In the genomic region with DNA sequence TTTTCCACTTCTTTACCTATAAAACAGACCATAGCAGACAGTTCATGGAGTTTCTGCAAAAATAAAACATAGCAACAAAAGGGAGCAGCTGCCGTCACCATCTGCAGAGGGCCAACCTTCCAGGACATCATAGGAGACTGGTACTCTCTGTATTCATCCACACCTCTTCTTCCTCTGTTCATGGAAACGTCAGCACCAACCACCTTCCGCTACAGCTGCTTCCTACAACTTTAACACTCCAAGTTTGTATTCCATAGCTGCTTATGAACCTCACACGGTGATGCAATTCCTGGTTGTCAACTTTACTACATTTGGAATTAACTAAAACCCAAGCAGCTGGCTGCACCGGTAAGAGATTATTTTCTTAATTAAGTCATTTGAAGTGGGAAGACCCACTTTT, we compare ENCODE assay signal across 21 mouse cellular contexts. TPM values are rescaled to one million over a fixed set of nuclear protein-coding genes. Genes with fewer than 3 reads are reported as not detected.
A peak's percentile ranks its signal among the peaks of the same experiment; 100 is the strongest.
DNase-seq lines count a peak whose midpoint lies in the region; ATAC-seq lines count a peak whose summit lies in the region.
"Had no signal": no experiment of that assay in that cellular context is flagged by ENCODE, and none has a peak within 500 bp of the region (broad histone marks: within the 10 kb centered on the region; RNA-seq: fewer than 3 reads in every experiment).

No protein-coding gene starts in this region.

- no peak for ATAC-seq in midbrain, embryonic 11.5 days (ENCODE audit: low FRiP score)
- ATAC-seq: forebrain, embryonic 14.5 days had no signal

- H3K27ac ChIP-seq in midbrain, embryonic 11.5 days (ENCODE audit: low read depth, low read length) = no peak overlapping the region
- H3K27ac ChIP-seq in midbrain, embryonic 10.5 days (replicated peaks) = no peak overlapping the region
- H3K27ac ChIP-seq: embryonic facial prominence, embryonic 13.5 days; embryonic facial prominence, embryonic 15.5 days; forebrain, embryonic 10.5 days; forebrain, embryonic 12.5 days had no signal

- no peak overlapping the region for H3K4me3 ChIP-seq in midbrain, embryonic 11.5 days (ENCODE audit: low read depth, low read length)
- H3K4me3 ChIP-seq in midbrain, embryonic 10.5 days = no peak overlapping the region
- H3K4me3 ChIP-seq: embryonic facial prominence, embryonic 13.5 days; embryonic facial prominence, embryonic 15.5 days; erythroblast, embryonic 14.5 days; forebrain, embryonic 10.5 days; forebrain, embryonic 12.5 days had no signal

- no peaks in the 10 kb centered on the region for H3K27me3 ChIP-seq in midbrain, embryonic 11.5 days (ENCODE audit: control insufficient read depth, insufficient read depth, low read length)
- H3K27me3 ChIP-seq in midbrain, embryonic 10.5 days (ENCODE audit: low read depth, poor library complexity, severe bottlenecking) = no peaks in the 10 kb centered on the region
- H3K27me3 ChIP-seq: embryonic facial prominence, embryonic 13.5 days; embryonic facial prominence, embryonic 15.5 days; forebrain, embryonic 12.5 days had no signal

- no peaks in the 10 kb centered on the region for H3K4me1 ChIP-seq in midbrain, embryonic 11.5 days (ENCODE audit: control insufficient read depth, insufficient read depth, low read length)
- H3K4me1 ChIP-seq in midbrain, embryonic 10.5 days = peaks cover 4% of the 10 kb centered on the region

- peak; percentile 57 for DNase-seq in heart, adult 11 months
- no peak for DNase-seq in heart, adult 8-10 months (ENCODE audit: low spot score)
- peak; percentile 45 for DNase-seq in midbrain, embryonic 11.5 days (ENCODE audit: low spot score, missing footprints)
- no peak for DNase-seq in midbrain, embryonic 10.5 days (ENCODE audit: low spot score)
- peak; percentile 1 for DNase-seq in urinary bladder, postnatal 14 days (ENCODE audit: low spot score)
- DNase-seq in urinary bladder, adult 18-20 months (ENCODE audit: low spot score in 2 of 2) = no peak
- DNase-seq: adrenal gland, adult 2 months; adrenal gland, postnatal 25 days; cerebellum, adult 11 months; cerebellum, adult 18-20 months; cerebellum, adult 8-10 months; cerebellum, adult 9-11 months; cerebellum, postnatal 14 days; cerebellum, postnatal 36 days; embryo, embryonic 11 days had no signal

- no peaks in the 10 kb centered on the region for H3K9me3 ChIP-seq in midbrain, embryonic 11.5 days (ENCODE audit: control insufficient read depth, low read length)
- no peaks in the 10 kb centered on the region for H3K9me3 ChIP-seq in midbrain, embryonic 10.5 days (replicated peaks)
- H3K9me3 ChIP-seq: embryonic facial prominence, embryonic 13.5 days; embryonic facial prominence, embryonic 15.5 days; forebrain, embryonic 10.5 days; forebrain, embryonic 12.5 days had no signal

- WGBS in midbrain, embryonic 11.5 days = 91% methylated on average over 5 of the region's 5 CpGs
- 94% methylated on average over 5 of the region's 5 CpGs for WGBS in midbrain, embryonic 10.5 days

- peaks cover 8% of the 10 kb centered on the region for H3K36me3 ChIP-seq in midbrain, embryonic 11.5 days (ENCODE audit: control insufficient read depth, insufficient read depth, low read length)
- peaks cover 81% of the 10 kb centered on the region for H3K36me3 ChIP-seq in midbrain, embryonic 10.5 days

- H3K9ac ChIP-seq in midbrain, embryonic 11.5 days (ENCODE audit: low read length) = no peak overlapping the region
- H3K9ac ChIP-seq: embryonic facial prominence, embryonic 13.5 days; embryonic facial prominence, embryonic 15.5 days; forebrain, embryonic 12.5 days had no signal

- H3K4me2 ChIP-seq in midbrain, embryonic 11.5 days = no peak overlapping the region
- H3K4me2 ChIP-seq: embryonic facial prominence, embryonic 13.5 days; embryonic facial prominence, embryonic 15.5 days; forebrain, embryonic 12.5 days had no signal

RNA-seq across cellular contexts. Expression of a gene that starts 6.5 kb away (rescaled TPM):
- 10 to 100 TPM; 21.3 to 25.4 (median 23.6) TPM for total RNA-seq in heart, adult 8-10 months (2022)
- 36.4 and 39.6 TPM in 2 replicates for polyA plus RNA-seq in midbrain, embryonic 11.5 days (2014; fragmentation: Nextera tagmentation; extraction: Ambion mirVana)
- polyA plus RNA-seq in midbrain, embryonic 10.5 days (2016; fragmentation: Nextera tagmentation; extraction: Ambion mirVana) = 42.6 and 48.8 TPM in 2 replicates

RNA-seq across cellular contexts. Expression of a gene that starts 56.2 kb away (rescaled TPM):
- 1 to 10 TPM in 1 of 4 experiments, under 1 TPM in 3; 0.24 to 1.4 (median 0.56) TPM for total RNA-seq in heart, adult 8-10 months (2022)
- polyA plus RNA-seq in midbrain, embryonic 11.5 days (2014; fragmentation: Nextera tagmentation; extraction: Ambion mirVana) = 10.3 and 10.5 TPM in 2 replicates
- 8.4 and 15.2 TPM in 2 replicates for polyA plus RNA-seq in midbrain, embryonic 10.5 days (2016; fragmentation: Nextera tagmentation; extraction: Ambion mirVana)

Comparison
In these comparisons a context has a peak if more than half of its experiments do, and no peak if none do; other contexts are left out.
1. DNase-seq: peak in heart, adult 11 months (single experiment), midbrain, embryonic 11.5 days (single experiment) and urinary bladder, postnatal 14 days (single experiment); none in heart, adult 8-10 months (single experiment), midbrain, embryonic 10.5 days (single experiment) and urinary bladder, adult 18-20 months (0 of 2).